11 mouse cellular contexts compared by ENCODE assay signal in the genomic region with DNA sequence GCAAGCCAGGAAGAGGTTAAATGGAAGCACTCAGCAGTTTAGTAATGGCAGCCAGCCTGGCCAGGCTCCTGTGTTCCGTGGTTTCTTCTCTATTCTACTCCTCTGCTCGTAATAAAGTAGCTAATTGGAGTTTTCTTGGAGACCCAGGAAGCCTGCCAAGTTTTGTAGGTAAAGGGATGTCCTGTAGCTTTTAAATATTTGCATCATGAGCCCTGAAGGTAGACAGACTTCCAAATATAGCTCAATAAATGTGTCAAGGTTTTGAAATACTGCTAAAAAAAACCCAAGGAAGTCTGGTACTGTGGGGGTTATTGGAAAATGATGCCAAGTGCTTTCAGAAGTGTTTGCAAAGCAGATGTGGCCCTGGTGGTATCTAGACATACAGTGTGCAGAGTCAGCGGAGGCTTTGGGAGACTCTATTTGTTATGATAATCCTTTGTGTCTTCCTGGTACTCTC. TPM values are rescaled to one million over a fixed set of nuclear protein-coding genes. Genes with fewer than 3 reads are reported as not detected.
DNase-seq lines count a peak whose midpoint lies in the region; ATAC-seq and TF ChIP-seq lines count a peak whose summit lies in the region.
"Had no signal": no experiment of that assay in that cellular context is flagged by ENCODE, and none has a peak within 500 bp of the region (broad histone marks: within the 10 kb centered on the region; RNA-seq: fewer than 3 reads in every experiment).

No protein-coding gene starts in this region.

- H3K9ac ChIP-seq in hindbrain, embryonic 15.5 days, result no peak overlapping the region
- no peak overlapping the region for H3K9ac ChIP-seq in hindbrain, embryonic 11.5 days (ENCODE audit: low read depth, low read length)
- no peak overlapping the region for H3K9ac ChIP-seq in embryonic facial prominence, embryonic 13.5 days
- no peak overlapping the region for H3K9ac ChIP-seq in limb, embryonic 14.5 days (ENCODE audit: low read depth, low read length, severe bottlenecking)
- no peak overlapping the region for H3K9ac ChIP-seq in liver, embryonic 12.5 days
- H3K9ac ChIP-seq: neural tube, embryonic 13.5 days had no signal

- H3K4me3 ChIP-seq in hindbrain, embryonic 15.5 days, result no peak overlapping the region
- no peak overlapping the region for H3K4me3 ChIP-seq in hindbrain, embryonic 11.5 days (ENCODE audit: low read depth, low read length)
- no peak overlapping the region for H3K4me3 ChIP-seq in embryonic facial prominence, embryonic 13.5 days
- no peak overlapping the region for H3K4me3 ChIP-seq in limb, embryonic 14.5 days (replicated peaks; ENCODE audit: low read length)
- H3K4me3 ChIP-seq in liver, embryonic 12.5 days, result no peak overlapping the region
- H3K4me3 ChIP-seq: neural tube, embryonic 13.5 days had no signal

- no peak for ATAC-seq in hindbrain, embryonic 15.5 days (ENCODE audit: low FRiP score, low read depth)
- ATAC-seq in hindbrain, embryonic 11.5 days (ENCODE audit: low FRiP score), result no peak
- ATAC-seq in embryonic facial prominence, embryonic 13.5 days (ENCODE audit: insufficient number of reproducible peaks, insufficient read depth, low FRiP score, low TSS enrichment, low read depth), result no peak
- ATAC-seq in limb, embryonic 14.5 days (ENCODE audit: low FRiP score, low read depth), result peak; percentile 87
- no peak for ATAC-seq in liver, embryonic 12.5 days
- no peak for ATAC-seq in megakaryocyte, adult 5-6 weeks (ENCODE audit: poor library complexity, severe bottlenecking)

- H3K27ac ChIP-seq in hindbrain, embryonic 15.5 days (replicated peaks), result 0 out of 2 replicates have a peak overlapping the region, but pooled peaks have one; percentile 38
- no peak overlapping the region for H3K27ac ChIP-seq in hindbrain, embryonic 11.5 days (ENCODE audit: low read depth, low read length)
- H3K27ac ChIP-seq in embryonic facial prominence, embryonic 13.5 days, result peak overlapping the region; percentile 86
- peak overlapping the region; percentile 40; the same call in 1 of the 2 replicates for H3K27ac ChIP-seq in limb, embryonic 14.5 days (replicated peaks; ENCODE audit: low read depth, low read length)
- no peak overlapping the region for H3K27ac ChIP-seq in liver, embryonic 12.5 days
- H3K27ac ChIP-seq: neural tube, embryonic 13.5 days had no signal

- H3K36me3 ChIP-seq in hindbrain, embryonic 15.5 days, result no peaks in the 10 kb centered on the region
- H3K36me3 ChIP-seq in hindbrain, embryonic 11.5 days (ENCODE audit: control insufficient read depth, insufficient read depth, low read length), result no peaks in the 10 kb centered on the region
- no peaks in the 10 kb centered on the region for H3K36me3 ChIP-seq in embryonic facial prominence, embryonic 13.5 days
- no peaks in the 10 kb centered on the region for H3K36me3 ChIP-seq in limb, embryonic 14.5 days (ENCODE audit: control insufficient read depth, insufficient read depth, low read length)
- no peaks in the 10 kb centered on the region for H3K36me3 ChIP-seq in liver, embryonic 12.5 days
- H3K36me3 ChIP-seq: neural tube, embryonic 13.5 days had no signal

- H3K9me3 ChIP-seq in hindbrain, embryonic 15.5 days, result no peaks in the 10 kb centered on the region
- no peaks in the 10 kb centered on the region for H3K9me3 ChIP-seq in hindbrain, embryonic 11.5 days (ENCODE audit: control insufficient read depth, low read length)
- no peaks in the 10 kb centered on the region for H3K9me3 ChIP-seq in embryonic facial prominence, embryonic 13.5 days
- H3K9me3 ChIP-seq in limb, embryonic 14.5 days (ENCODE audit: control insufficient read depth, low read length), result no peaks in the 10 kb centered on the region
- H3K9me3 ChIP-seq in liver, embryonic 12.5 days (replicated peaks), result no peaks in the 10 kb centered on the region
- H3K9me3 ChIP-seq: neural tube, embryonic 13.5 days had no signal

- DNase-seq in hindbrain, embryonic 11.5 days (ENCODE audit: low spot score), result no peak
- DNase-seq in Muller cell, postnatal 12 days (ENCODE audit: inconsistent ontology term), result peak; percentile 52
- DNase-seq in limb, embryonic 14.5 days (ENCODE audit: low spot score), result peak; percentile 91
- DNase-seq: cerebellum, adult 9-10 months; kidney, adult 18-20 months had no signal

- peaks cover 9% of the 10 kb centered on the region for H3K4me1 ChIP-seq in hindbrain, embryonic 15.5 days (replicated peaks)
- H3K4me1 ChIP-seq in hindbrain, embryonic 11.5 days (replicated peaks; ENCODE audit: control insufficient read depth, insufficient read depth, low read length), result no peaks in the 10 kb centered on the region
- H3K4me1 ChIP-seq in embryonic facial prominence, embryonic 13.5 days, result peaks cover 64% of the 10 kb centered on the region
- peaks cover 60% of the 10 kb centered on the region for H3K4me1 ChIP-seq in limb, embryonic 14.5 days (ENCODE audit: control insufficient read depth, insufficient read depth, low read length)
- H3K4me1 ChIP-seq in liver, embryonic 12.5 days, result peaks cover 32% of the 10 kb centered on the region

- TF ChIP-seq POLR2A in limb, embryonic 14.5 days (IDR thresholded peaks at IDR 0.05; ENCODE audit: borderline replicate concordance, extremely low read depth, insufficient read depth, insufficient read length), result no peak

- WGBS in hindbrain, embryonic 15.5 days, result 15% methylated on average over 3 of the region's 3 CpGs
- WGBS in hindbrain, embryonic 11.5 days, result 33% methylated on average over 3 of the region's 3 CpGs
- 8% methylated on average over 3 of the region's 3 CpGs for WGBS in embryonic facial prominence, embryonic 13.5 days
- WGBS in limb, embryonic 14.5 days, result 4% methylated on average over 3 of the region's 3 CpGs
- WGBS in liver, embryonic 12.5 days (ENCODE audit: insufficient replicate concordance), result 44% methylated on average over 3 of the region's 3 CpGs

- no peaks in the 10 kb centered on the region for H3K27me3 ChIP-seq in hindbrain, embryonic 15.5 days
- no peaks in the 10 kb centered on the region for H3K27me3 ChIP-seq in hindbrain, embryonic 11.5 days (ENCODE audit: control insufficient read depth, insufficient read depth, low read length)
- no peaks in the 10 kb centered on the region for H3K27me3 ChIP-seq in embryonic facial prominence, embryonic 13.5 days
- no peaks in the 10 kb centered on the region for H3K27me3 ChIP-seq in limb, embryonic 14.5 days (ENCODE audit: control insufficient read depth, insufficient read depth, low read length)
- H3K27me3 ChIP-seq in liver, embryonic 12.5 days (replicated peaks), result no peaks in the 10 kb centered on the region
- H3K27me3 ChIP-seq: neural tube, embryonic 13.5 days had no signal

- H3K4me2 ChIP-seq in hindbrain, embryonic 15.5 days, result peak overlapping the region; percentile 24
- H3K4me2 ChIP-seq in hindbrain, embryonic 11.5 days (replicated peaks; ENCODE audit: low read depth, low read length), result no peak overlapping the region
- H3K4me2 ChIP-seq in embryonic facial prominence, embryonic 13.5 days, result peak overlapping the region; percentile 48
- H3K4me2 ChIP-seq in limb, embryonic 14.5 days (replicated peaks; ENCODE audit: low read depth, low read length, severe bottlenecking), result peak overlapping the region; percentile 24
- H3K4me2 ChIP-seq in liver, embryonic 12.5 days, result no peak overlapping the region
- H3K4me2 ChIP-seq: liver, embryonic 11.5 days; neural tube, embryonic 13.5 days had no signal

RNA-seq across cellular contexts. Expression of a gene that starts 12.3 kb away (rescaled TPM):
- polyA plus RNA-seq in hindbrain, embryonic 15.5 days (2015; fragmentation: Nextera tagmentation; extraction: Ambion mirVana), result 27.4 and 30.5 TPM in 2 replicates
- polyA plus RNA-seq in hindbrain, embryonic 11.5 days (2014; fragmentation: Nextera tagmentation; extraction: Ambion mirVana), result 42.4 and 47.1 TPM in 2 replicates
- polyA plus RNA-seq in embryonic facial prominence, embryonic 13.5 days (2015; fragmentation: Nextera tagmentation; extraction: Ambion mirVana), result 81.6 and 89.9 TPM in 2 replicates
- 120 and 143 TPM in 2 replicates for polyA plus RNA-seq in limb, embryonic 14.5 days (2012; rRNA removed)
- 78.1 and 81.7 TPM in 2 replicates for polyA plus RNA-seq in limb, embryonic 14.5 days (2014; fragmentation: Nextera tagmentation; extraction: Ambion mirVana)
- 16.2 and 19.0 TPM in 2 replicates for polyA plus RNA-seq in liver, embryonic 12.5 days (2016; fragmentation: Nextera tagmentation; extraction: Ambion mirVana)
- total RNA-seq in megakaryocyte, adult 5-6 weeks (2015), result 52.6 and 58.2 TPM in 2 replicates
- 51.8 and 52.0 TPM in 2 replicates for total RNA-seq in megakaryocyte, adult 5-6 weeks (2017)

Comparison
In these comparisons a context has a peak if more than half of its experiments do, and no peak if none do; other contexts are left out.
1. H3K27ac ChIP-seq: peak in hindbrain, embryonic 15.5 days (single experiment), embryonic facial prominence, embryonic 13.5 days (single experiment) and limb, embryonic 14.5 days (single experiment); none in hindbrain, embryonic 11.5 days (single experiment) and liver, embryonic 12.5 days (single experiment).
2. H3K4me2 ChIP-seq: peak in hindbrain, embryonic 15.5 days (single experiment), embryonic facial prominence, embryonic 13.5 days (single experiment) and limb, embryonic 14.5 days (single experiment); none in hindbrain, embryonic 11.5 days (single experiment) and liver, embryonic 12.5 days (single experiment).